Mouse (Mus musculus) left cerebral cortex, postnatal 14 days (tissue): ENCODE measurements around the gene Fam72a. TPM values are rescaled to one million over a fixed set of nuclear protein-coding genes. Genes with fewer than 3 reads are reported as not detected.

Experiments
- DNase-seq, 2 experiments: peaks; one replicate each; pipeline ENCODE4 v3.0.0; 2021 to 2022; ENCODE audit warnings: low spot score in 2 of 2, mixed read lengths in 1 of 2
- intact Hi-C: fragments of 180-260 bp; cut with DNase I; formaldehyde crosslinking; loops from one replicate; pipeline ENCODE4 v1.15.1; 2025
- long read RNA-seq, 2 experiments: library from polyadenylated mRNA; stranded (forward); transcript quantifications; one replicate each; pipeline ENCODE4 v2.0.0; 2021
- total RNA-seq, 2 experiments: library from RNA; stranded (reverse); gene quantifications; 2 replicates each; pipeline ENCODE4 v1.2.3; 2021

Fam72a gene
- 1 to 10 TPM in 1 of 2 experiments, under 1 TPM in 1; 0.99 to 2.1 TPM for total RNA-seq
- long read RNA-seq, experiment 1, result 0 reads
- long read RNA-seq, experiment 2, partial matches to known transcripts, result 0 of 2 reads
- long read RNA-seq, experiment 2, other reads (novel, unspliced or antisense), result 0 of 2 reads

GRCm38 (mm10) chr1:131527281-131528080, at the start of gene Fam72a, which contains the start of gene Srgap2:
TSS of gene Fam72a (plus strand) at chr1:131527903.
TSS of gene Srgap2 (minus strand) at chr1:131527352.
- DNase-seq, result peak; percentile 98 to 100
- intact Hi-C loops, result loop anchor here (5.0 kb wide), 3 partner anchors 95 to 230 kb away; no protein-coding TSS in a partner anchor

GRCm38 (mm10) chr1:131478770-131479305, 48.9 kb upstream of the Fam72a start:
- intact Hi-C loops, result no loop called here
- DNase-seq, result no peak

GRCm38 (mm10) chr1:131481391-131481790, 46.3 kb upstream of the Fam72a start:
- intact Hi-C loops, result loop anchor here (5.0 kb wide), 1 partner anchor 49 kb away; no protein-coding TSS in a partner anchor
- no peak for DNase-seq

- no peak for DNase-seq
- intact Hi-C loops, result loop anchor here (5.0 kb wide), 1 partner anchor 50 kb away; no protein-coding TSS in a partner anchor
Observed at GRCm38 (mm10) chr1:131482242-131482641, 45.5 kb upstream of the Fam72a start.

- DNase-seq, result no peak
- intact Hi-C loops, result no loop called here
Observed at GRCm38 (mm10) chr1:131486094-131486850, 41.4 kb upstream of the Fam72a start.

GRCm38 (mm10) chr1:131489312-131489711, 38.4 kb upstream of the Fam72a start:
- intact Hi-C loops, result no loop called here
- DNase-seq, result no peak

- intact Hi-C loops, result no loop called here
- no peak for DNase-seq
Observed at GRCm38 (mm10) chr1:131491579-131491978, 36.1 kb upstream of the Fam72a start.

- DNase-seq, result peak; percentile 19 to 42
- intact Hi-C loops, result no loop called here
Observed at GRCm38 (mm10) chr1:131492360-131492759, 35.3 kb upstream of the Fam72a start.

GRCm38 (mm10) chr1:131493966-131494898, 33.5 kb upstream of the Fam72a start:
- DNase-seq, result peak in 1 of 2 experiments; percentile 58
- intact Hi-C loops, result no loop called here

GRCm38 (mm10) chr1:131498231-131498630, 29.5 kb upstream of the Fam72a start:
- DNase-seq, result no peak
- intact Hi-C loops, result no loop called here

GRCm38 (mm10) chr1:131501681-131502080, 26.0 kb upstream of the Fam72a start:
- intact Hi-C loops, result no loop called here
- DNase-seq, result no peak

GRCm38 (mm10) chr1:131511131-131511530, 16.6 kb upstream of the Fam72a start:
- no peak for DNase-seq
- intact Hi-C loops, result no loop called here

GRCm38 (mm10) chr1:131511661-131512500, 15.8 kb upstream of the Fam72a start:
- intact Hi-C loops, result no loop called here

GRCm38 (mm10) chr1:131513136-131513535, 14.6 kb upstream of the Fam72a start:
- intact Hi-C loops, result no loop called here
- no peak for DNase-seq

More at GRCm38 (mm10) chr1:131511661-131512500, 15.8 kb upstream of the Fam72a start:
- DNase-seq, result no peak

GRCm38 (mm10) chr1:131514197-131514596, 13.5 kb upstream of the Fam72a start:
- DNase-seq, result no peak
- intact Hi-C loops, result no loop called here

GRCm38 (mm10) chr1:131516588-131516987, 11.1 kb upstream of the Fam72a start:
- intact Hi-C loops, result no loop called here
- no peak for DNase-seq

GRCm38 (mm10) chr1:131523794-131524193, 3.9 kb upstream of the Fam72a start:
- intact Hi-C loops, result no loop called here
- no peak for DNase-seq

- intact Hi-C loops, result loop anchor here (5.0 kb wide), 3 partner anchors 93 to 228 kb away; no protein-coding TSS in a partner anchor
- peak; percentile 58 to 67 for DNase-seq
Observed at GRCm38 (mm10) chr1:131525101-131525585, 2.6 kb upstream of the Fam72a start.
